Mouse (Mus musculus): ENCODE data around the gene Mfrp.

GRCm38 (mm10) chr9:44095781-44096180, 5.7 kb upstream of the Mfrp start:
- TF ChIP-seq CTCF (IDR thresholded peaks at IDR 0.05; ENCODE audit: borderline replicate concordance, extremely low read depth, insufficient read depth, insufficient read length) (no peak), POLR2A (IDR thresholded peaks at IDR 0.05; ENCODE audit: borderline replicate concordance, extremely low read depth, insufficient read depth, insufficient read length, poor library complexity, severe bottlenecking) (no peak)
